In the genomic region with DNA sequence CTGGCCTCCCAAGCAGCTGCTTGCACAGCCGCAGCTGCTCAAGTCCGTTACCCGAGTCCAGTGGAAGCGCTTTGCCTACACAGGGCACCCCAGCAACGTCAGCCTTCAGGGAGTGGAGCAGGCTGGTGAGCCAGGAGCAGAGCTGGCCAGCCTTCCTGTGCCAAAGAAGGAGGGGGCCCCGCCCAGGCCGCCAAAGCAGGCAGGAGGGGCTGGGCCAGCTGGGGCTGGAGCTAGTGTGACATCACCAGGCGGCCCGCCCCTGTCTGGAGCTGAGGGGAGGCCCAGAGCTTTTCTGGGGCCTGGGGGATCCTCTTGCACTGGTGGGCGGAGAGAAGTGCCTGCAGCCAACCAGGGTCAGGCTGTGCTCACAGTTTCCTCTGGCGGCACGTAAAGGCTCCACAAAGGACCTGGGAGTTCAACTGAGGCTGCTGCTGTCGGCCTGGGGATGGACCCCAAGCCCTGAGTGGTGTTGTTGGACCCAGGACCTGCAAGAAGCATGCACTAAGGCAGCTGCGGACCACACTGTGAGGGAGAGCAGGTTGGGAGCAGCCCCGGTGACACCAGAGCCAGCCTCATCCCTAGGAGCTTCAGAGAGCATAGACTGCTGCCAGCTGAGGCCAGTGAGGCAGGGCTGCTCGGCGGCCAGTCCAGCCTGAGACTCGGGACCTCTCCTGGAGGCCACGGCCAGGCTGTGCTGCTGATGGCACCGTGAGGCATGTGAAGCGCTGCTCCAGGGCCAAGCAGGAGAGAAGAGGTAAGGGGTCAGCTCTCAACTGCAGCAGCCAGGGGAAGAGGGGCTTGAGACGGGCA, we compare ENCODE assay signal across 8 mouse cellular contexts. TPM values are rescaled to one million over a fixed set of nuclear protein-coding genes. Genes with fewer than 3 reads are reported as not detected.
A peak's percentile ranks its signal among the peaks of the same experiment; 100 is the strongest.
DNase-seq lines count a peak whose midpoint lies in the region; ATAC-seq and TF ChIP-seq lines count a peak whose summit lies in the region.

A gene (plus strand): TSS at position 370 of the 810 bp plus-strand sequence.

- H3K27ac ChIP-seq in CH12.LX (ENCODE audit: insufficient read depth, low read depth) = no peak within 1 kb of the TSS
- peak within 1 kb of the TSS; percentile 88 for H3K27ac ChIP-seq in forebrain, embryonic 12.5 days
- peak within 1 kb of the TSS; percentile 94 for H3K27ac ChIP-seq in heart, embryonic 15.5 days
- peak within 1 kb of the TSS; percentile 20; the same call in 1 of the 2 replicates for H3K27ac ChIP-seq in liver, embryonic 11.5 days (ENCODE audit: low read depth, low read length)

- peak; percentile 96 for ATAC-seq in forebrain, embryonic 12.5 days (ENCODE audit: low FRiP score)
- peak; percentile 94 for ATAC-seq in heart, embryonic 15.5 days (replicated peaks; ENCODE audit: insufficient number of reproducible peaks, insufficient read depth, low FRiP score, low read depth)
- ATAC-seq in liver, embryonic 11.5 days (replicated peaks; ENCODE audit: low FRiP score) = peak; percentile 86

- peaks cover 0 to 10% of the 10 kb centered on the region in 2 experiments; a peak in 1 of 4 replicates for H3K4me1 ChIP-seq in CH12.LX (ENCODE audit: control insufficient read depth in 1 of 2, insufficient read depth in 2 of 2)
- peaks cover 45% of the 10 kb centered on the region for H3K4me1 ChIP-seq in forebrain, embryonic 12.5 days
- peaks cover 51% of the 10 kb centered on the region for H3K4me1 ChIP-seq in heart, embryonic 15.5 days (replicated peaks)
- peaks cover 20% of the 10 kb centered on the region for H3K4me1 ChIP-seq in liver, embryonic 11.5 days (replicated peaks; ENCODE audit: control insufficient read depth, insufficient read depth, low read length)

- TF ChIP-seq CTCF in CH12.LX (conservative IDR thresholded peaks at IDR 0.05 in 1 of 2, IDR thresholded peaks at IDR 0.05 in 1 of 2; ENCODE audit: low read depth in 2 of 2, low read length in 2 of 2) = no peak

- H3K79me2 ChIP-seq in CH12.LX (replicated peaks; ENCODE audit: control insufficient read depth, extremely low read depth, insufficient read depth, poor library complexity, severe bottlenecking) = no peaks in the 10 kb centered on the region
- H3K79me2 ChIP-seq in myocyte (ENCODE audit: control insufficient read depth, insufficient read depth) = peaks cover 44% of the 10 kb centered on the region

- H3K9ac ChIP-seq in CH12.LX (ENCODE audit: insufficient read depth, low read depth) = no peak within 1 kb of the TSS
- H3K9ac ChIP-seq in forebrain, embryonic 12.5 days = peak within 1 kb of the TSS; percentile 74
- peak within 1 kb of the TSS; percentile 78 for H3K9ac ChIP-seq in heart, embryonic 15.5 days
- H3K9ac ChIP-seq in liver, embryonic 11.5 days (ENCODE audit: low read depth, low read length) = peak within 1 kb of the TSS; percentile 51

- no peak for TF ChIP-seq RAD21 in CH12.LX (IDR thresholded peaks at IDR 0.05; ENCODE audit: low read depth, low read length)

- TF ChIP-seq EP300 in CH12.LX (IDR thresholded peaks at IDR 0.05; ENCODE audit: low read length) = no peak

- dilution Hi-C loops in CH12.LX (cut with MboI; ENCODE audit: extremely low pct_ligation_motif_present, extremely low pct_unique_long_range_greater_than_20kb, low sequenced_read_pairs) = no loop called here

- H3K36me3 ChIP-seq in CH12.LX (replicated peaks in 1 of 2; ENCODE audit: control insufficient read depth in 1 of 2, insufficient read depth in 1 of 2, low read length in 1 of 2) = no peaks in the 10 kb centered on the region
- no peaks in the 10 kb centered on the region for H3K36me3 ChIP-seq in forebrain, embryonic 12.5 days (replicated peaks)
- H3K36me3 ChIP-seq in heart, embryonic 15.5 days = no peaks in the 10 kb centered on the region
- no peaks in the 10 kb centered on the region for H3K36me3 ChIP-seq in liver, embryonic 11.5 days (ENCODE audit: control insufficient read depth, insufficient read depth, low read length)
- H3K36me3 ChIP-seq in myocyte (ENCODE audit: control insufficient read depth, insufficient read depth) = peaks cover 6% of the 10 kb centered on the region

- in situ Hi-C loops in CH12.LX (cut with MboI; ENCODE audit: low pct_ligation_motif_present, low pct_unique_long_range_greater_than_20kb, low sequenced_read_pairs) = no loop called here

- peak within 1 kb of the TSS; percentile 29 for H3ac ChIP-seq in myocyte (ENCODE audit: control insufficient read depth, insufficient read length)

- no peaks in the 10 kb centered on the region for H3K9me3 ChIP-seq in CH12.LX (replicated peaks; ENCODE audit: low read length)
- H3K9me3 ChIP-seq in forebrain, embryonic 12.5 days = no peaks in the 10 kb centered on the region
- H3K9me3 ChIP-seq in heart, embryonic 15.5 days (replicated peaks) = no peaks in the 10 kb centered on the region
- no peaks in the 10 kb centered on the region for H3K9me3 ChIP-seq in liver, embryonic 11.5 days (ENCODE audit: control insufficient read depth, low read length)

- TF ChIP-seq POLR2A in CH12.LX (IDR thresholded peaks at IDR 0.05; ENCODE audit: low read depth, low read length) (no peak), myocyte (IDR thresholded peaks at IDR 0.05; ENCODE audit: insufficient read length, low read depth) (peak; percentile 92)

- H3K4me3 ChIP-seq in CH12.LX (replicated peaks in 1 of 3; ENCODE audit: low read depth in 2 of 3, low read length in 2 of 3, poor library complexity in 1 of 3) (no peak within 1 kb of the TSS), myocyte (peak within 1 kb of the TSS; percentile 89)
- peak within 1 kb of the TSS; percentile 54 for H3K4me3 ChIP-seq in forebrain, embryonic 12.5 days (replicated peaks)
- H3K4me3 ChIP-seq in heart, embryonic 15.5 days = peak within 1 kb of the TSS; percentile 65
- peak within 1 kb of the TSS; percentile 49 for H3K4me3 ChIP-seq in liver, embryonic 11.5 days (ENCODE audit: low read depth, low read length)

- H3K4me2 ChIP-seq in CH12.LX (ENCODE audit: insufficient read depth, low read depth, poor library complexity, severe bottlenecking) (no peak within 1 kb of the TSS), myocyte (ENCODE audit: low read depth) (peak within 1 kb of the TSS; percentile 91)
- H3K4me2 ChIP-seq in forebrain, embryonic 12.5 days = peak within 1 kb of the TSS; percentile 90
- peak within 1 kb of the TSS; percentile 93 for H3K4me2 ChIP-seq in heart, embryonic 15.5 days
- peak within 1 kb of the TSS; percentile 66 for H3K4me2 ChIP-seq in liver, embryonic 11.5 days

- under 1% methylated on average over 22 of the region's 22 CpGs for WGBS in forebrain, embryonic 12.5 days
- 2% methylated on average over 22 of the region's 22 CpGs for WGBS in heart, embryonic 15.5 days
- WGBS in liver, embryonic 11.5 days = 6% methylated on average over 22 of the region's 22 CpGs

- H3K27me3 ChIP-seq in CH12.LX (replicated peaks) = no peaks in the 10 kb centered on the region
- no peaks in the 10 kb centered on the region for H3K27me3 ChIP-seq in forebrain, embryonic 12.5 days
- H3K27me3 ChIP-seq in heart, embryonic 15.5 days = no peaks in the 10 kb centered on the region
- H3K27me3 ChIP-seq in liver, embryonic 11.5 days (replicated peaks; ENCODE audit: control insufficient read depth, insufficient read depth, low read length) = no peaks in the 10 kb centered on the region
- H3K27me3 ChIP-seq in myocyte (ENCODE audit: control insufficient read depth, insufficient read depth, insufficient read length) = no peaks in the 10 kb centered on the region

- DNase-seq in CH12.LX (ENCODE audit: extremely low read depth) = peak; percentile 21
- DNase-seq in c-Kit-positive CD71-negative TER-119-negative erythroid progenitor cells, embryonic 14.5 days (ENCODE audit: low read depth) = peak; percentile 75
- DNase-seq in kidney, postnatal 10 days = peak; percentile 95
- peak; percentile 86 for DNase-seq in liver, embryonic 11.5 days (ENCODE audit: low spot score)
- DNase-seq in telencephalon, adult 2 months (ENCODE audit: low read depth, low spot score) = peak; percentile 39

TF ChIP-seq in CH12.LX, 34 proteins besides CTCF, POLR2A, EP300 and RAD21:
- no peak for TF ChIP-seq E2F4 (IDR thresholded peaks at IDR 0.05; ENCODE audit: insufficient replicate concordance, low read depth, low read length)
- no peak for TF ChIP-seq SMC3 (IDR thresholded peaks at IDR 0.05; ENCODE audit: low read depth, low read length)
- no peak for TF ChIP-seq ZC3H11A (IDR thresholded peaks at IDR 0.05; ENCODE audit: low read depth, low read length)
- TF ChIP-seq ZNF384 (IDR thresholded peaks at IDR 0.05; ENCODE audit: low read depth, low read length) = no peak
- TF ChIP-seq CHD1 (IDR thresholded peaks at IDR 0.05; ENCODE audit: low read depth, low read length) = no peak
- TF ChIP-seq ZMIZ1 (IDR thresholded peaks at IDR 0.05; ENCODE audit: low read depth, low read length) = no peak
- TF ChIP-seq SIN3A (IDR thresholded peaks at IDR 0.05; ENCODE audit: low read length) = no peak
- TF ChIP-seq USF2 (conservative IDR thresholded peaks at IDR 0.05; ENCODE audit: low read depth, low read length) = no peak

TF ChIP-seq in myocyte, 11 proteins besides CTCF, POLR2A, EP300 and RAD21:
- TF ChIP-seq MYOG (IDR thresholded peaks at IDR 0.05; ENCODE audit: control insufficient read depth in 1 of 3, insufficient read depth in 1 of 3, insufficient read length in 2 of 3, low read depth in 2 of 3) = peak; percentile 81 to 98 (median 88)
- TF ChIP-seq MAX (IDR thresholded peaks at IDR 0.05; ENCODE audit: low read depth) = no peak
- peak; percentile 85 for TF ChIP-seq SRF (IDR thresholded peaks at IDR 0.05; ENCODE audit: control insufficient read depth, insufficient read length, low read depth)
- peak; percentile 83 for TF ChIP-seq TCF12 (IDR thresholded peaks at IDR 0.05; ENCODE audit: insufficient read depth, poor library complexity, severe bottlenecking)
- no peak for TF ChIP-seq E2F4 (IDR thresholded peaks at IDR 0.05; ENCODE audit: insufficient read depth)
- TF ChIP-seq CEBPB (IDR thresholded peaks at IDR 0.05; ENCODE audit: insufficient read depth, poor library complexity, severe bottlenecking) = no peak
- TF ChIP-seq MYOD1 (IDR thresholded peaks at IDR 0.05; ENCODE audit: control insufficient read depth in 1 of 3, insufficient read length in 2 of 3, low read depth in 2 of 3) = peak; percentile 98 to 99 (median 99)
- peak; percentile 88 for TF ChIP-seq TCF3 (IDR thresholded peaks at IDR 0.05; ENCODE audit: insufficient read length, low read depth)
- TF ChIP-seq POLR2AphosphoS2 (IDR thresholded peaks at IDR 0.05; ENCODE audit: insufficient read length, low read depth) = peak; percentile 89
- no peak for TF ChIP-seq USF1 (IDR thresholded peaks at IDR 0.05; ENCODE audit: low read depth)

RNA-seq across cellular contexts. Expression of the gene that starts here (rescaled TPM):
- total RNA-seq in CH12.LX (2012; rRNA removed) (0.04 and 0.17 TPM in 2 replicates), CH12.LX (2014; rRNA removed) (not detected in 2 replicates)
- polyA plus RNA-seq in CH12.LX (2012; ENCODE audit: insufficient read length, low read depth) (0.21 and 0.35 TPM in 2 replicates), myocyte (2012; fragmentation: generic; extraction: Trizol) (130 TPM)
- 17.4 and 18.1 TPM in 2 replicates for polyA plus RNA-seq in forebrain, embryonic 12.5 days (2016; fragmentation: Nextera tagmentation; extraction: Ambion mirVana)
- 59.1 and 77.0 TPM in 2 replicates for polyA plus RNA-seq in heart, embryonic 15.5 days (2015; fragmentation: Nextera tagmentation; extraction: Ambion mirVana)
- 11.3 and 12.2 TPM in 2 replicates for polyA plus RNA-seq in liver, embryonic 11.5 days (2014; fragmentation: Nextera tagmentation; extraction: Ambion mirVana)

Comparison
In these comparisons a context has a peak if more than half of its experiments do, and no peak if none do; other contexts are left out.
1. Peak in DNase-seq in CH12.LX; RNA of the gene not detected or under 1 TPM.
2. DNase-seq: peak in every context shown above with its lines; median percentile 95 in kidney, postnatal 10 days; 86 in liver, embryonic 11.5 days; 75 in c-Kit-positive CD71-negative TER-119-negative erythroid progenitor cells, embryonic 14.5 days; 39 in telencephalon, adult 2 months; 21 in CH12.LX.
3. H3K4me3 ChIP-seq: peak in forebrain, embryonic 12.5 days (single experiment), heart, embryonic 15.5 days (single experiment), liver, embryonic 11.5 days (single experiment) and myocyte (single experiment); none in CH12.LX (0 of 3).
4. Peak in every context shown above with its lines, with median percentiles within 50 percentile points of each other: ATAC-seq.